Mouse (Mus musculus) lung, embryonic 14.5 days (tissue): ENCODE measurements at regions not wholly inside any gene's neighbourhood (a gene's known extent, or its start where the extent isn't known, plus 50 kb on each side); places are given as distances from the start of the nearest gene placed in this dataset.
A peak's percentile ranks its signal among the peaks of the same experiment; 100 is the strongest.

ENCODE experiments used
- ATAC-seq: fragments of 200-750 bp; cut with Nextera tagmentation; 2 replicates; pipeline ENCODE4 v1.8.0; 2017; ENCODE audit warnings: mild to moderate bottlenecking, moderate TSS enrichment, moderate library complexity; ENCODE audit not compliant: insufficient read depth
- DNase-seq: peaks from one replicate; pipeline ENCODE4 v3.0.0-alpha.2; 2015
- H3K27ac ChIP-seq: fragments of 300-500 bp; sonication (generic); 2 replicates; pipeline ENCODE4 v1.5.1; 2014; ENCODE audit warnings: low read depth, mild to moderate bottlenecking, moderate library complexity
- H3K27me3 ChIP-seq: fragments of 300-500 bp; sonication (generic); 2 replicates; pipeline ENCODE4 v1.6.1; 2014; ENCODE audit warnings: low read length, control low read depth; ENCODE audit not compliant: insufficient read depth
- H3K36me3 ChIP-seq: fragments of 300-500 bp; sonication (generic); 2 replicates; pipeline ENCODE4 v1.6.1; 2014; ENCODE audit warnings: control low read depth; ENCODE audit not compliant: insufficient read depth
- H3K4me1 ChIP-seq: fragments of 300-500 bp; sonication (generic); 2 replicates; pipeline ENCODE4 v1.6.1; 2014; ENCODE audit warnings: antibody characterized with exemption, control low read depth; ENCODE audit not compliant: insufficient read depth
- H3K4me2 ChIP-seq: fragments of 300-500 bp; sonication (generic); 2 replicates; pipeline ENCODE4 v1.6.1; 2014; ENCODE audit warnings: mild to moderate bottlenecking
- H3K4me3 ChIP-seq: fragments of 300-500 bp; sonication (generic); 2 replicates; pipeline ENCODE4 v1.5.1; 2014; ENCODE audit warnings: low read depth, low read length
- H3K9ac ChIP-seq: fragments of 300-500 bp; sonication (generic); 2 replicates; pipeline ENCODE4 v1.6.1; 2014
- H3K9me3 ChIP-seq: fragments of 300-500 bp; sonication (generic); 2 replicates; pipeline ENCODE4 v1.6.1; 2016; ENCODE audit warnings: low read depth, low read length, control low read depth
- CTCF ChIP-seq: IDR thresholded peaks from 2 replicates; pipeline ENCODE4 v1.5.1; 2016; ENCODE audit warnings: antibody characterized with exemption, low read depth
- WGBS: fragments of 180-500 bp; shearing (Covaris S2); extraction: QIAGEN DNeasy Blood & Tissue Kit; methylation state at CpG from one replicate; pipeline ENCODE4 v1.1.7; 2014; 5-methylcytosine and 5-hydroxymethylcytosine counted together

- 50% methylated on average over 12 of the region's 12 CpGs for WGBS
- Histone ChIP-seq H3K9me3 (no peaks in the 10 kb centered on the region), H3K27ac (no peak overlapping the region), H3K4me1 (no peaks in the 10 kb centered on the region), H3K27me3 (no peaks in the 10 kb centered on the region), H3K9ac (no peak overlapping the region), H3K4me3 (no peak overlapping the region), H3K4me2 (no peak overlapping the region), H3K36me3 (no peaks in the 10 kb centered on the region)
- DNase-seq (peak; percentile 74), ATAC-seq (peak; percentile 56; the same call in 1 of the 2 replicates)
- no peak for TF ChIP-seq CTCF
These were observed 68.8 kb upstream of the Twist2 start for GRCm38 (mm10) chr1:91732461-91732861.

- H3K4me1 ChIP-seq = no peaks in the 10 kb centered on the region
- no peaks in the 10 kb centered on the region for H3K36me3 ChIP-seq
- no peak overlapping the region for H3K9ac ChIP-seq
- 81% methylated on average over 2 of the region's 2 CpGs for WGBS
- no peak overlapping the region for H3K4me2 ChIP-seq
- no peak for TF ChIP-seq CTCF
- no peak overlapping the region for H3K27ac ChIP-seq
- H3K27me3 ChIP-seq = no peaks in the 10 kb centered on the region
- H3K4me3 ChIP-seq = no peak overlapping the region
- no peak for DNase-seq
- ATAC-seq = no peak
- H3K9me3 ChIP-seq = no peaks in the 10 kb centered on the region
These were observed 66.5 kb upstream of the Twist2 start for GRCm38 (mm10) chr1:91734731-91735130.

GRCm38 (mm10) chr1:91735436-91735835 lies 65.8 kb upstream of the Twist2 start:
- Histone ChIP-seq H3K36me3 (no peaks in the 10 kb centered on the region), H3K4me2 (no peak overlapping the region), H3K4me1 (no peaks in the 10 kb centered on the region), H3K4me3 (no peak overlapping the region), H3K27ac (no peak overlapping the region), H3K27me3 (no peaks in the 10 kb centered on the region), H3K9me3 (no peaks in the 10 kb centered on the region), H3K9ac (no peak overlapping the region)
- whole genome bisulfite sequencing = 63% methylated on average over 5 of the region's 5 CpGs
- no peak for DNase-seq
- ATAC-seq = no peak
- TF ChIP-seq CTCF = no peak

- no peak overlapping the region for H3K4me2 ChIP-seq
- no peaks in the 10 kb centered on the region for H3K27me3 ChIP-seq
- no peak for TF ChIP-seq CTCF
- H3K9ac ChIP-seq = no peak overlapping the region
- no peak overlapping the region for H3K27ac ChIP-seq
- WGBS = 82% methylated on average over 8 of the region's 8 CpGs
- H3K36me3 ChIP-seq = no peaks in the 10 kb centered on the region
- H3K9me3 ChIP-seq = no peaks in the 10 kb centered on the region
- DNase-seq (no peak), ATAC-seq (no peak)
- H3K4me3 ChIP-seq = no peak overlapping the region
- H3K4me1 ChIP-seq = no peaks in the 10 kb centered on the region
These were observed 60.6 kb upstream of the Twist2 start for GRCm38 (mm10) chr1:91740661-91741060.

- Histone ChIP-seq H3K27me3 (no peaks in the 10 kb centered on the region), H3K9ac (no peak overlapping the region), H3K4me2 (no peak overlapping the region), H3K9me3 (no peaks in the 10 kb centered on the region), H3K27ac (no peak overlapping the region), H3K4me1 (no peaks in the 10 kb centered on the region), H3K4me3 (no peak overlapping the region), H3K36me3 (no peaks in the 10 kb centered on the region)
- ATAC-seq = no peak
- whole genome bisulfite sequencing = 85% methylated on average over 7 of the region's 7 CpGs
- DNase-seq = no peak
- no peak for TF ChIP-seq CTCF
These were observed 59.2 kb upstream of the Twist2 start for GRCm38 (mm10) chr1:91742031-91742430.

GRCm38 (mm10) chr1:91742914-91743313 lies 58.3 kb upstream of the Twist2 start:
- DNase-seq (peak; percentile 82), ATAC-seq (peak; percentile 24; the same call in 1 of the 2 replicates)
- H3K36me3 ChIP-seq = no peaks in the 10 kb centered on the region
- 39% methylated on average over 3 of the region's 3 CpGs for WGBS
- H3K27me3 ChIP-seq = no peaks in the 10 kb centered on the region
- no peaks in the 10 kb centered on the region for H3K9me3 ChIP-seq
- H3K4me1 ChIP-seq = 0 out of 2 replicates have a peak, but pooled peaks cover 4% of the 10 kb centered on the region
- H3K4me2 ChIP-seq = no peak overlapping the region
- no peak for TF ChIP-seq CTCF
- H3K9ac ChIP-seq = no peak overlapping the region
- H3K4me3 ChIP-seq = no peak overlapping the region
- H3K27ac ChIP-seq = no peak overlapping the region

- H3K4me3 ChIP-seq = no peak overlapping the region
- DNase-seq (no peak), ATAC-seq (no peak)
- WGBS = 95% methylated on average over 3 of the region's 3 CpGs
- H3K9ac ChIP-seq = no peak overlapping the region
- H3K36me3 ChIP-seq = no peaks in the 10 kb centered on the region
- no peaks in the 10 kb centered on the region for H3K27me3 ChIP-seq
- TF ChIP-seq CTCF = no peak
- 0 out of 2 replicates have a peak, but pooled peaks cover 4% of the 10 kb centered on the region for H3K4me1 ChIP-seq
- H3K4me2 ChIP-seq = no peak overlapping the region
- no peaks in the 10 kb centered on the region for H3K9me3 ChIP-seq
- no peak overlapping the region for H3K27ac ChIP-seq
These were observed 57.2 kb upstream of the Twist2 start for GRCm38 (mm10) chr1:91744076-91744475.

GRCm38 (mm10) chr1:91744701-91745100 lies 56.6 kb upstream of the Twist2 start:
- ATAC-seq (no peak), DNase-seq (no peak)
- Histone ChIP-seq H3K9me3 (no peaks in the 10 kb centered on the region), H3K36me3 (no peaks in the 10 kb centered on the region), H3K27me3 (no peaks in the 10 kb centered on the region), H3K27ac (no peak overlapping the region), H3K4me1 (0 out of 2 replicates have a peak, but pooled peaks cover 4% of the 10 kb centered on the region), H3K4me3 (no peak overlapping the region), H3K4me2 (no peak overlapping the region), H3K9ac (no peak overlapping the region)
- 81% methylated on average over 5 of the region's 5 CpGs for WGBS
- TF ChIP-seq CTCF = no peak
